Mouse (Mus musculus): ENCODE results near the gene Cish. TPM values are rescaled to one million over a fixed set of nuclear protein-coding genes. Genes with fewer than 3 reads are reported as not detected.

Gene Cish
- polyA plus RNA-seq, 1 experiment from 2014 or later: 5.8 TPM

- peak overlapping the region; percentile 52 for H3K9ac ChIP-seq (ENCODE audit: low read depth, low read length)
- peak overlapping the region; percentile 45 for H3K4me2 ChIP-seq (ENCODE audit: low read depth, low read length)
- H3K27me3 ChIP-seq (replicated peaks; ENCODE audit: control insufficient read depth, insufficient read depth, low read length): no peaks in the 10 kb centered on the region
- ATAC-seq (ENCODE audit: low read depth): peak; percentile 82
- H3K27ac ChIP-seq (replicated peaks; ENCODE audit: low read depth, low read length): peak overlapping the region; percentile 71
- WGBS: 17% methylated on average over 16 of the region's 16 CpGs
- 0 out of 2 replicates have a peak overlapping the region, but pooled peaks have one; percentile 3 for H3K4me3 ChIP-seq (ENCODE audit: low read depth, low read length)
- DNase-seq (ENCODE audit: low spot score): peak; percentile 73
- H3K9me3 ChIP-seq (ENCODE audit: control insufficient read depth, low read length): no peaks in the 10 kb centered on the region
- no peaks in the 10 kb centered on the region for H3K36me3 ChIP-seq (ENCODE audit: control insufficient read depth, insufficient read depth, low read length)
- H3K4me1 ChIP-seq (ENCODE audit: control insufficient read depth, insufficient read depth, low read length): peaks cover 19% of the 10 kb centered on the region
Measured at GRCm38 (mm10) chr9:107279378-107280321, 16.2 kb upstream of the Cish start.

GRCm38 (mm10) chr9:107280322-107281027, 15.4 kb upstream of the Cish start:
- no peaks in the 10 kb centered on the region for H3K27me3 ChIP-seq (replicated peaks; ENCODE audit: control insufficient read depth, insufficient read depth, low read length)
- peak overlapping the region; percentile 45 for H3K4me2 ChIP-seq (ENCODE audit: low read depth, low read length)
- peak overlapping the region; percentile 71; the same call in 1 of the 2 replicates for H3K27ac ChIP-seq (replicated peaks; ENCODE audit: low read depth, low read length)
- H3K4me3 ChIP-seq (ENCODE audit: low read depth, low read length): 0 out of 2 replicates have a peak overlapping the region, but pooled peaks have one; percentile 3
- DNase-seq (ENCODE audit: low spot score): no peak
- no peak for ATAC-seq (ENCODE audit: low read depth)
- H3K36me3 ChIP-seq (ENCODE audit: control insufficient read depth, insufficient read depth, low read length): no peaks in the 10 kb centered on the region
- H3K4me1 ChIP-seq (ENCODE audit: control insufficient read depth, insufficient read depth, low read length): peaks cover 19% of the 10 kb centered on the region
- H3K9ac ChIP-seq (ENCODE audit: low read depth, low read length): peak overlapping the region; percentile 52
- no peaks in the 10 kb centered on the region for H3K9me3 ChIP-seq (ENCODE audit: control insufficient read depth, low read length)
- 50% methylated on average over 13 of the region's 13 CpGs for WGBS

DNA sequence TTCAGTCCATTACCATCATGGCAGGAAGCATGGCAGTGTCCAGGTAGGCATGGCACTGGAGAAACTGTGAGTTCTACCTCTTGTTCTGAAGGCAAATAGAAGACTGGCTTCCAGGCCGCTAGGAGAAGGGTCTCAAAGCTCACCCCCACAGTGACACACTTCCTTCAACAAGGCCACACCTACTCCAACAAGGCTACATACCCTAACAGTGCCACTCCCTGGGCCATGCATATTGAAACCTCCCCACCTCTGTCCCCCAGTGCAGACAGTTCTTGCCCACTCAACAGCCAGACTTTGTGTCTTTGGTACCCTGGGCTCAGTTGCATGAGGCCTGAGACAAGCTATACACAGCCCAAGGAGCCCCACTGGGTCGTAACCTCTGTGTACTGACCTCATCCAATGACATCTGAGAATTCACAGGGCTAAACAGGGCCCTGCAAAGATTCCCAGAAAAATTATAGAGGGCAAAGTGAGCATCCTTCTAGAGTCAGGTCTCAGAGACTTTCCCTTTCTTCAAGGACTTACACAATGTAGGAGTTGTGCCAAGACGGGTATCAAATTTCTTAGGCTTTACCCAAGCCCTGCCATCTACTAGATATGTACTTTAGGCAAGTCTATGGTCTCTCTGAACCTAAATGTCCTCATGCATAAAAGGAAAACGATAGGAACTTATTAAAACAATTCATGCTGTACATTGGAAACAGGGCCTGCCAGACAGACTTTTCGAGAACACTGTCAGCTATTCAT, 14.4 kb upstream of the Cish start:
- Histone ChIP-seq H3K27ac (replicated peaks; ENCODE audit: low read depth, low read length) (no peak overlapping the region), H3K4me2 (ENCODE audit: low read depth, low read length) (no peak overlapping the region), H3K27me3 (replicated peaks; ENCODE audit: control insufficient read depth, insufficient read depth, low read length) (no peaks in the 10 kb centered on the region), H3K9me3 (ENCODE audit: control insufficient read depth, low read length) (no peaks in the 10 kb centered on the region), H3K4me3 (ENCODE audit: low read depth, low read length) (no peak overlapping the region), H3K36me3 (ENCODE audit: control insufficient read depth, insufficient read depth, low read length) (no peaks in the 10 kb centered on the region), H3K4me1 (ENCODE audit: control insufficient read depth, insufficient read depth, low read length) (peaks cover 19% of the 10 kb centered on the region), H3K9ac (ENCODE audit: low read depth, low read length) (no peak overlapping the region)
- 79% methylated on average over 5 of the region's 5 CpGs for WGBS
- no peak for ATAC-seq (ENCODE audit: low read depth)
- no peak for DNase-seq (ENCODE audit: low spot score)

DNA sequence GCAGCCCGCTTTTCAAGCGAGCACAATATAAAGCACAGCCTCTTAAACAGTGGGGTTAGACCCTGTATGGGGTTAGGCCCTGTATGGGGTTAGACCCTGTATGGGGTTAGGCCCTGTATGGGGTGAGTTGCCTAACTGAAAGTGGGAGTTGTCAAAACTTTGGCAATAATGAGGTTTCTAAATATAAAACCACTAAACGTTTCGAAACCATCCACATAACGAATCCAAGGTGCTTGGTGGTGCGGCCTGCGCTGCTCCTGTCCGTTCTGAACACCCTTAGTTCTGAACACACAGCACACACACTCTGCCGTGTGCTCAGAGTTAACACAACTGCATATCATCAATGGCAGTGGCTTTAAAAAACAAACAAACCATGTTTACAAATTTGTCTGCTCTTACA, 12.9 kb upstream of the Cish start:
- 76% methylated on average over 9 of the region's 9 CpGs for WGBS

GRCm38 (mm10) chr9:107285009-107285408, 10.8 kb upstream of the Cish start:
- ATAC-seq (ENCODE audit: low read depth): no peak
- H3K27me3 ChIP-seq (replicated peaks; ENCODE audit: control insufficient read depth, insufficient read depth, low read length): no peaks in the 10 kb centered on the region
- no peak overlapping the region for H3K4me3 ChIP-seq (ENCODE audit: low read depth, low read length)
- H3K36me3 ChIP-seq (ENCODE audit: control insufficient read depth, insufficient read depth, low read length): no peaks in the 10 kb centered on the region
- H3K27ac ChIP-seq (replicated peaks; ENCODE audit: low read depth, low read length): no peak overlapping the region
- H3K9ac ChIP-seq (ENCODE audit: low read depth, low read length): no peak overlapping the region
- 18% methylated on average over 3 of the region's 3 CpGs for whole genome bisulfite sequencing
- no peak overlapping the region for H3K4me2 ChIP-seq (ENCODE audit: low read depth, low read length)
- H3K9me3 ChIP-seq (ENCODE audit: control insufficient read depth, low read length): no peaks in the 10 kb centered on the region
- H3K4me1 ChIP-seq (ENCODE audit: control insufficient read depth, insufficient read depth, low read length): peaks cover 10% of the 10 kb centered on the region
- DNase-seq (ENCODE audit: low spot score): no peak

More for the DNA sequence above, 12.9 kb upstream of the Cish start:
- no peak for DNase-seq (ENCODE audit: low spot score)
- Histone ChIP-seq H3K4me2 (ENCODE audit: low read depth, low read length) (no peak overlapping the region), H3K4me3 (ENCODE audit: low read depth, low read length) (no peak overlapping the region), H3K27me3 (replicated peaks; ENCODE audit: control insufficient read depth, insufficient read depth, low read length) (no peaks in the 10 kb centered on the region), H3K27ac (replicated peaks; ENCODE audit: low read depth, low read length) (no peak overlapping the region), H3K9me3 (ENCODE audit: control insufficient read depth, low read length) (no peaks in the 10 kb centered on the region), H3K9ac (ENCODE audit: low read depth, low read length) (no peak overlapping the region), H3K4me1 (ENCODE audit: control insufficient read depth, insufficient read depth, low read length) (peaks cover 19% of the 10 kb centered on the region), H3K36me3 (ENCODE audit: control insufficient read depth, insufficient read depth, low read length) (no peaks in the 10 kb centered on the region)
- ATAC-seq (ENCODE audit: low read depth): no peak

DNA sequence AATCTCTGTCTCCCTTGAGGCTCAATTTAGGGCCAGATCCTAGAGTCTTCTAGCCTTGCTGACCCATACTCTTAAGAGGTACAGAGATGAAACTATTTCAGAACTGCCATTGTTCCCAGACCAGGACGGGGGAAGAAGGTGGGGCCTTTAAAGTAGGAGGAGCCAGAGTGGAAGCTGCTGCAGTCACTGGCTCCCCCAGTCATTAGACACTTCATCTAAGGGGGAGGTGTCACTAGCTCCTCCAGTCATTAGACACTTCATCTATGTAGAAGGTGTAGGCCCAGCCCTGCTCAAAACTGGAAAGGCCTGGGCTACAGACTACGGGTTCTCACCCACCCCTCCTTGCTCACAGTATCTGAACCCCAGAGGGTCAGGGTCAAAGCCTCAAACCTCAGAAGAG, 8.5 kb upstream of the Cish start:
- Histone ChIP-seq H3K36me3 (ENCODE audit: control insufficient read depth, insufficient read depth, low read length) (no peaks in the 10 kb centered on the region), H3K4me2 (ENCODE audit: low read depth, low read length) (no peak overlapping the region), H3K27ac (replicated peaks; ENCODE audit: low read depth, low read length) (no peak overlapping the region), H3K9me3 (ENCODE audit: control insufficient read depth, low read length) (no peaks in the 10 kb centered on the region), H3K9ac (ENCODE audit: low read depth, low read length) (no peak overlapping the region), H3K4me1 (ENCODE audit: control insufficient read depth, insufficient read depth, low read length) (peaks cover 4% of the 10 kb centered on the region), H3K4me3 (ENCODE audit: low read depth, low read length) (no peak overlapping the region), H3K27me3 (replicated peaks; ENCODE audit: control insufficient read depth, insufficient read depth, low read length) (no peaks in the 10 kb centered on the region)
- ATAC-seq (ENCODE audit: low read depth) (no peak), DNase-seq (ENCODE audit: low spot score) (no peak)
- whole genome bisulfite sequencing: 59% methylated on average over 2 of the region's 2 CpGs

- H3K4me3 ChIP-seq (ENCODE audit: low read depth, low read length): peak overlapping the region; percentile 54; the same call in 1 of the 2 replicates
- peaks cover 4% of the 10 kb centered on the region for H3K4me1 ChIP-seq (ENCODE audit: control insufficient read depth, insufficient read depth, low read length)
- H3K9me3 ChIP-seq (ENCODE audit: control insufficient read depth, low read length): no peaks in the 10 kb centered on the region
- no peaks in the 10 kb centered on the region for H3K36me3 ChIP-seq (ENCODE audit: control insufficient read depth, insufficient read depth, low read length)
- peak overlapping the region; percentile 88; the same call in 1 of the 2 replicates for H3K4me2 ChIP-seq (ENCODE audit: low read depth, low read length)
- ATAC-seq (ENCODE audit: low read depth): no peak
- no peak overlapping the region for H3K27ac ChIP-seq (replicated peaks; ENCODE audit: low read depth, low read length)
- H3K9ac ChIP-seq (ENCODE audit: low read depth, low read length): no peak overlapping the region
- WGBS: 89% methylated on average over 14 of the region's 14 CpGs
- no peaks in the 10 kb centered on the region for H3K27me3 ChIP-seq (replicated peaks; ENCODE audit: control insufficient read depth, insufficient read depth, low read length)
- DNase-seq (ENCODE audit: low spot score): no peak
Measured at GRCm38 (mm10) chr9:107288105-107288650, 7.6 kb upstream of the Cish start.

DNA sequence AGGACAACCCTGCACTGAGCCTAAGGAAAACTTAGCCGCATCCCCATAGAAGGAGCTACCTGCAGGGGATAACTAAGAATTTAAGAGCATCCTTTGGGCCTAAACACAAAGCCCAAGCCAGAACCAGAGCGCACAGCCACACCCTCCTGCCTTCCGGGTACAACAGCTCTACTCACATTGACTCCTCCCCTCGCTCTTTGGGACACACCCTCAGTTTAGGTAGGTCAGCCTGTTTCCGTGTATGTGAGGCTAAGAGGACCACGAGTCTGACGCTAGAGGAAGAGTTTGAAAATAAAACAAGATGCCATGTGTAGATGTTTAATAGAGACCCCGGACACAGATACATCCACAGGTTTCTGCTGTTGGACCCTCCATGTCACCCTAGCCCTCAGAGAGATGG, 7.1 kb upstream of the Cish start:
- Histone ChIP-seq H3K9me3 (ENCODE audit: control insufficient read depth, low read length) (no peaks in the 10 kb centered on the region), H3K9ac (ENCODE audit: low read depth, low read length) (peak overlapping the region; percentile 60; the same call in 1 of the 2 replicates), H3K27me3 (replicated peaks; ENCODE audit: control insufficient read depth, insufficient read depth, low read length) (no peaks in the 10 kb centered on the region), H3K36me3 (ENCODE audit: control insufficient read depth, insufficient read depth, low read length) (no peaks in the 10 kb centered on the region), H3K27ac (replicated peaks; ENCODE audit: low read depth, low read length) (no peak overlapping the region), H3K4me2 (ENCODE audit: low read depth, low read length) (peak overlapping the region; percentile 88), H3K4me1 (ENCODE audit: control insufficient read depth, insufficient read depth, low read length) (peaks cover 4% of the 10 kb centered on the region), H3K4me3 (ENCODE audit: low read depth, low read length) (peak overlapping the region; percentile 54)
- no peak for ATAC-seq (ENCODE audit: low read depth)
- DNase-seq (ENCODE audit: low spot score): peak; percentile 73
- 25% methylated on average over 8 of the region's 8 CpGs for WGBS

Measured in embryonic facial prominence, embryonic 14.5 days (tissue).